Mouse (Mus musculus) ES-Bruce4 (cell line): ENCODE measurements around the gene Rbms3. TPM values are rescaled to one million over a fixed set of nuclear protein-coding genes. Genes with fewer than 3 reads are reported as not detected.

Experiments used
- H3K27ac ChIP-seq: 2 replicates; pipeline ENCODE4 v1.5.1; 2012; ENCODE audit warnings: low read length, inconsistent platforms; ENCODE audit not compliant: insufficient read depth
- H3K27me3 ChIP-seq: 2 replicates; pipeline ENCODE4 v1.6.1; 2012; ENCODE audit warnings: mild to moderate bottlenecking, low read length, inconsistent platforms; ENCODE audit not compliant: control insufficient read depth, poor library complexity, insufficient read depth, severe bottlenecking
- H3K36me3 ChIP-seq: 2 replicates; pipeline ENCODE4 v1.6.1; 2012; ENCODE audit warnings: inconsistent platforms, mild to moderate bottlenecking, low read length, moderate library complexity; ENCODE audit not compliant: control insufficient read depth, poor library complexity, insufficient read depth, severe bottlenecking
- H3K4me1 ChIP-seq: one replicate; pipeline ENCODE4 v1.8.1; 2011; ENCODE audit warnings: low read length; ENCODE audit not compliant: control insufficient read depth, insufficient read depth
- H3K4me3 ChIP-seq: 2 replicates; pipeline ENCODE4 v1.5.1; 2011; ENCODE audit warnings: low read depth, mild to moderate bottlenecking, low read length
- H3K9ac ChIP-seq: 2 replicates; pipeline ENCODE4 v1.6.1; 2012; ENCODE audit warnings: low read depth, mild to moderate bottlenecking, inconsistent platforms; ENCODE audit not compliant: poor library complexity, severe bottlenecking
- H3K9me3 ChIP-seq: replicated peaks from 2 replicates; pipeline ENCODE4 v1.6.1; 2012; ENCODE audit warnings: mild to moderate bottlenecking, low read length, inconsistent platforms; ENCODE audit not compliant: control insufficient read depth, poor library complexity, insufficient read depth, severe bottlenecking
- CTCF ChIP-seq: IDR thresholded peaks from one replicate; pipeline ENCODE4 v1.8.1; 2011; ENCODE audit warnings: low read depth, low read length
- EP300 ChIP-seq: IDR thresholded peaks from 2 replicates; pipeline ENCODE4 v1.6.1; 2011; ENCODE audit warnings: low read depth, low read length; ENCODE audit not compliant: insufficient read depth
- POLR2A ChIP-seq: IDR thresholded peaks from one replicate; pipeline ENCODE4 v1.8.1; 2011; ENCODE audit warnings: low read length; ENCODE audit not compliant: insufficient read depth
- polyA plus RNA-seq: library from polyadenylated mRNA; stranded (reverse); fragments of >200 nt; gene quantifications from 2 replicates; pipeline ENCODE4 v1.2.4, GENCODE M21; 2011; ENCODE audit warnings: low read depth; ENCODE audit not compliant: missing spikeins, insufficient read depth, insufficient read length

Gene Rbms3
- polyA plus RNA-seq, 1 experiment: 1.8 TPM

GRCm38 (mm10) chr9:117210344-117210743 lies 419.4 kb downstream of the Rbms3 start:
- H3K4me3 ChIP-seq: no peak overlapping the region
- H3K9ac ChIP-seq: no peak overlapping the region
- no peaks in the 10 kb centered on the region for H3K27me3 ChIP-seq
- H3K27ac ChIP-seq: no peak overlapping the region
- TF ChIP-seq CTCF (no peak), EP300 (no peak), POLR2A (no peak)
- H3K36me3 ChIP-seq: no peaks in the 10 kb centered on the region
- no peaks in the 10 kb centered on the region for H3K9me3 ChIP-seq
- no peaks in the 10 kb centered on the region for H3K4me1 ChIP-seq

- no peak overlapping the region for H3K4me3 ChIP-seq
- no peak overlapping the region for H3K9ac ChIP-seq
- no peaks in the 10 kb centered on the region for H3K9me3 ChIP-seq
- H3K27me3 ChIP-seq: no peaks in the 10 kb centered on the region
- no peaks in the 10 kb centered on the region for H3K36me3 ChIP-seq
- H3K4me1 ChIP-seq: no peaks in the 10 kb centered on the region
- H3K27ac ChIP-seq: no peak overlapping the region
- no peak for TF ChIP-seq POLR2A
- no peak for TF ChIP-seq EP300
- no peak for TF ChIP-seq CTCF
Observed at GRCm38 (mm10) chr9:117205395-117205794, 424.3 kb downstream of the Rbms3 start.

GRCm38 (mm10) chr9:117200067-117200658 lies 429.6 kb downstream of the Rbms3 start:
- no peak for TF ChIP-seq CTCF
- TF ChIP-seq POLR2A: no peak
- TF ChIP-seq EP300: no peak

DNA sequence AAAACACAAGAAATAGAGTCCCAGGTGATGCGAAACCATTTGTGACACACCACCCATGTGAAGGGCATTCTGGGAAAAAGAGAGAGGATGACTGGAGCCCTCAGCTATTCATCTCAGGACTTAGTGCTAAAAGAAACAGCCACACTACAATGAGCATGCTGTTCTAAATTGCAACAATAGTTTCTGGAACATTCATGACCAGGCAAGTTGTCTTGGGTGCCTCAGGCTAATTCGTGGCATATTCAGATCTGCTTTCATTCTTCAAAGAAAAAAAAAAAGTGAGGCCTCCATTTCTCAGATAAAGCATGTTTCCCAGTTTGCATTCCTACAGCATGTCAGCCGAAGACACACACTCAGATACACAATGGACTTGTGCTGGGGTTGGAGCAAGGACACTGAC lies 432.2 kb downstream of the Rbms3 start:
- Histone ChIP-seq H3K9me3 (no peaks in the 10 kb centered on the region), H3K27me3 (no peaks in the 10 kb centered on the region), H3K27ac (no peak overlapping the region), H3K4me3 (no peak overlapping the region), H3K4me1 (no peaks in the 10 kb centered on the region), H3K9ac (no peak overlapping the region), H3K36me3 (no peaks in the 10 kb centered on the region)
- no peak for TF ChIP-seq EP300
- TF ChIP-seq CTCF: no peak
- TF ChIP-seq POLR2A: no peak

More at GRCm38 (mm10) chr9:117200067-117200658, 429.6 kb downstream of the Rbms3 start:
- Histone ChIP-seq H3K9ac (no peak overlapping the region), H3K4me1 (no peaks in the 10 kb centered on the region), H3K4me3 (no peak overlapping the region), H3K36me3 (no peaks in the 10 kb centered on the region), H3K27me3 (no peaks in the 10 kb centered on the region), H3K27ac (no peak overlapping the region), H3K9me3 (no peaks in the 10 kb centered on the region)

DNA sequence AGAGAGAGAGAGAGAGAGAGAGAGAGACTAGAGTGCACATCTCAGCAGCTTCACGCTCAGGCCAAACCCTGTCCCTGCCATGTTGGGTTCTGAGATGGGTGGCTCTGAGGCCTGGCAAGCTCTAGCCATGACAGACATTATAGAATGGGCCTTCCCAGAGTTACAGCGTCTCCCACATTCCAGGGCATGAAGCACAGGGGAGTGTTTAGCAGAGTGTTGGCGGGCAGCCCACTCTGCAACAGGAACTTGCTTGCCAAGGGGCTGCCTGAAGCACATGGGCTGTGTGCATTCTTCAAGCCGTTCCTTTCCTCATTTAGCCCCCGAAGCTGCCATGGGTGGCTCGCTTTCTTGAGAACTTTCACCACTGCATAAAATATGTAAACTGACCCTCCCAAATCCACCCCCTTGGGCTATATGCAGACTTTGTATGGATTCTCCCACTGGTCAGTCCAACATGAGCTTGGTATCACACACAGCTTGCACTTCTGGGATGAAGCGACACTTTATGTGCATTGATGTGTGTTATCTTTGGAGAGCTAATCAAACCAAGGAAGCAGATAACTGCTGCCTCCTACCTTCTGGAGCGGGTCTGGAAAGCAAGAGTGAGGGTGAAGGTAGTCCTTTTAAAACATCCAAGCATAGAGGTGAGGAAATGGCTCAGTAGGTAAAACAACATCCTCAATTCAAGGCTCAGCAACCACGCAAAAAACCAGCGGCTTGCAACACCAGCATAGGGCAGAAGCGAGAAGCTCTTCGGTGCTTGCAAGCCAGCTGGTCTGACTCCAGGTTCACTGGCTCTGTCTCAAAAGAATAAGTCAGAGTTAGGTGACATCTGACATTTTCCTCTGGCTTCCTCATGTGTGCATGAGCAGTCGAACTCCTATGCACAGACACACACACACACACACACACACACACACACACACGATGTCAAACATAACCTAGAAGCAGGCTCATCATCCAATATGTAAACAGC lies 436.9 kb downstream of the Rbms3 start:
- Histone ChIP-seq H3K4me3 (no peak overlapping the region), H3K4me1 (no peaks in the 10 kb centered on the region), H3K9ac (no peak overlapping the region), H3K36me3 (no peaks in the 10 kb centered on the region), H3K9me3 (no peaks in the 10 kb centered on the region), H3K27ac (no peak overlapping the region), H3K27me3 (no peaks in the 10 kb centered on the region)
- TF ChIP-seq EP300 (no peak), POLR2A (no peak), CTCF (no peak)

- H3K27ac ChIP-seq: no peak overlapping the region
- no peak overlapping the region for H3K4me3 ChIP-seq
- no peaks in the 10 kb centered on the region for H3K9me3 ChIP-seq
- no peak overlapping the region for H3K9ac ChIP-seq
- no peaks in the 10 kb centered on the region for H3K4me1 ChIP-seq
- H3K27me3 ChIP-seq: no peaks in the 10 kb centered on the region
- no peak for TF ChIP-seq EP300
- no peaks in the 10 kb centered on the region for H3K36me3 ChIP-seq
Observed at GRCm38 (mm10) chr9:117192093-117192492, 437.6 kb downstream of the Rbms3 start.
